Mouse (Mus musculus) testis, postnatal 10 days (tissue): ENCODE results near the gene S100a11.
"Not testable (repeated sequence)": the region's sequence is repeated elsewhere in the genome, so short reads cannot be mapped to it uniquely, and the experiment has no call there.

Experiments
- DNase-seq: peaks from one replicate; pipeline ENCODE4 v3.0.0; 2021; ENCODE audit warnings: low spot score

S100a11 gene

GRCm38 (mm10) chr3:93522611-93523010, 2.3 kb downstream of the S100a11 start:
- peak; percentile 77 for DNase-seq

GRCm38 (mm10) chr3:93527300-93527699, 7.0 kb downstream of the S100a11 start:
- no peak for DNase-seq

GRCm38 (mm10) chr3:93528807-93529206, 8.5 kb downstream of the S100a11 start:
- no peak for DNase-seq

GRCm38 (mm10) chr3:93537068-93537576, 16.8 kb downstream of the S100a11 start:
- DNase-seq, result peak; percentile 81

- no peak for DNase-seq
Observed at GRCm38 (mm10) chr3:93538486-93538885, 18.2 kb downstream of the S100a11 start.

- DNase-seq, result no peak
Observed at GRCm38 (mm10) chr3:93541501-93541900, 21.2 kb downstream of the S100a11 start.

- DNase-seq, result not testable (repeated sequence)
Observed at GRCm38 (mm10) chr3:93544170-93544569, 23.9 kb downstream of the S100a11 start.

GRCm38 (mm10) chr3:93547099-93547648, 26.9 kb downstream of the S100a11 start:
- DNase-seq, result peak; percentile 96

GRCm38 (mm10) chr3:93547749-93548540, 27.7 kb downstream of the S100a11 start:
- peak; percentile 62 for DNase-seq

GRCm38 (mm10) chr3:93548541-93549266, 28.4 kb downstream of the S100a11 start:
- DNase-seq, result no peak

- DNase-seq, result no peak
Observed at GRCm38 (mm10) chr3:93549986-93550385, 29.7 kb downstream of the S100a11 start.

- DNase-seq, result no peak
Observed at GRCm38 (mm10) chr3:93551950-93552901, 31.9 kb downstream of the S100a11 start.

GRCm38 (mm10) chr3:93553311-93553710, 33.0 kb downstream of the S100a11 start:
- no peak for DNase-seq

- DNase-seq, result no peak
Observed at GRCm38 (mm10) chr3:93553765-93554378, 33.6 kb downstream of the S100a11 start.

GRCm38 (mm10) chr3:93554379-93554980, 34.2 kb downstream of the S100a11 start:
- DNase-seq, result no peak

- peak; percentile 81 for DNase-seq
Observed at GRCm38 (mm10) chr3:93554981-93555877, 34.9 kb downstream of the S100a11 start, which contains the start of gene S100a10. TSS of gene S100a10 (plus strand) at chr3:93555080.

GRCm38 (mm10) chr3:93555878-93556254, 35.6 kb downstream of the S100a11 start:
- DNase-seq, result no peak

GRCm38 (mm10) chr3:93556599-93556998, 36.3 kb downstream of the S100a11 start:
- no peak for DNase-seq

GRCm38 (mm10) chr3:93557471-93557870, 37.2 kb downstream of the S100a11 start:
- no peak for DNase-seq

GRCm38 (mm10) chr3:93559961-93560360, 39.7 kb downstream of the S100a11 start:
- DNase-seq, result no peak
